Mouse (Mus musculus) liver, postnatal 0 days (tissue): ENCODE measurements around the gene Zfp607b. TPM values are rescaled to one million over a fixed set of nuclear protein-coding genes. Genes with fewer than 3 reads are reported as not detected.

Experiments used
- ATAC-seq: fragments of 200-750 bp; cut with Nextera tagmentation; 2 replicates; pipeline ENCODE4 v1.8.0; 2017; ENCODE audit warnings: mild to moderate bottlenecking, moderate library complexity
- DNase-seq: peaks from one replicate; pipeline ENCODE4 v3.0.0-alpha.2; 2016
- H3K27ac ChIP-seq: fragments of 300-500 bp; sonication (generic); 2 replicates; pipeline ENCODE4 v1.5.1; 2014; ENCODE audit warnings: antibody characterized with exemption, moderate library complexity, mild to moderate bottlenecking, low read depth
- H3K27me3 ChIP-seq: fragments of 300-500 bp; sonication (generic); 2 replicates; pipeline ENCODE4 v1.6.1; 2014; ENCODE audit warnings: low read length, control low read depth, mixed read lengths; ENCODE audit not compliant: insufficient read depth
- H3K36me3 ChIP-seq: fragments of 300-500 bp; sonication (generic); replicated peaks from 2 replicates; pipeline ENCODE4 v1.6.1; 2014; ENCODE audit warnings: mild to moderate bottlenecking, control low read depth, low read length, moderate library complexity, mixed read lengths; ENCODE audit not compliant: insufficient read depth
- H3K4me1 ChIP-seq: fragments of 300-500 bp; sonication (generic); 2 replicates; pipeline ENCODE4 v1.6.1; 2014; ENCODE audit warnings: antibody characterized with exemption, mild to moderate bottlenecking, control low read depth; ENCODE audit not compliant: insufficient read depth
- H3K4me2 ChIP-seq: fragments of 300-500 bp; sonication (generic); 2 replicates; pipeline ENCODE4 v1.6.1; 2014; ENCODE audit warnings: low read depth, mild to moderate bottlenecking, low read length, moderate library complexity, mixed read lengths
- H3K4me3 ChIP-seq: fragments of 300-500 bp; sonication (generic); 2 replicates; pipeline ENCODE4 v1.5.1; 2014; ENCODE audit warnings: low read depth, low read length
- H3K9ac ChIP-seq: fragments of 300-500 bp; sonication (generic); replicated peaks from 2 replicates; pipeline ENCODE4 v1.6.1; 2014; ENCODE audit warnings: mild to moderate bottlenecking, moderate library complexity
- H3K9me3 ChIP-seq: fragments of 300-500 bp; sonication (generic); 2 replicates; pipeline ENCODE4 v1.6.1; 2016; ENCODE audit warnings: mild to moderate bottlenecking, control low read depth, low read length, mixed read lengths
- CTCF ChIP-seq: sonication (generic); IDR thresholded peaks from 2 replicates; pipeline ENCODE4 v1.5.1; 2016; ENCODE audit warnings: antibody characterized with exemption, low read depth
- EP300 ChIP-seq: IDR thresholded peaks from 2 replicates; pipeline ENCODE4 v1.6.1; 2016; ENCODE audit warnings: antibody characterized with exemption, low read depth, mild to moderate bottlenecking
- WGBS: fragments of 180-500 bp; shearing (Covaris S2); extraction: QIAGEN DNeasy Blood & Tissue Kit; methylation state at CpG from one replicate; pipeline ENCODE4 v1.1.7; 2014; ENCODE audit not compliant: insufficient replicate concordance; 5-methylcytosine and 5-hydroxymethylcytosine counted together
- polyA plus RNA-seq: library from polyadenylated mRNA; unstranded; fragments of >200 nt; fragmentation: Nextera tagmentation; extraction: Ambion mirVana; gene quantifications from 2 replicates; pipeline ENCODE4 v1.2.1, GENCODE M21; 2015

Zfp607b gene
- polyA plus RNA-seq, 1 experiment from 2014 or later = 0.46 TPM

GRCm38 (mm10) chr7:27731281-27731883 is 42.2 kb downstream of the Zfp607b start, which contains the start of gene Zfp60:
TSS of gene Zfp60 (plus strand) at chr7:27731389.
- Histone ChIP-seq H3K4me2 (peak within 1 kb of the TSS; percentile 86), H3K9me3 (no peaks in the 10 kb centered on the region), H3K4me1 (peaks cover 10% of the 10 kb centered on the region; the same call in 1 of the 2 replicates), H3K36me3 (no peaks in the 10 kb centered on the region), H3K27me3 (no peaks in the 10 kb centered on the region), H3K9ac (peak within 1 kb of the TSS; percentile 68), H3K27ac (peak within 1 kb of the TSS; percentile 72), H3K4me3 (peak within 1 kb of the TSS; percentile 61)
- peak; percentile 95 for ATAC-seq
- TF ChIP-seq EP300 (no peak), CTCF (peak; percentile 57)
- DNase-seq = peak; percentile 87
- under 1% methylated on average over 35 of the region's 35 CpGs for WGBS

GRCm38 (mm10) chr7:27731946-27732345 is 42.8 kb downstream of the Zfp607b start:
- WGBS = 15% methylated on average over 12 of the region's 12 CpGs
- ATAC-seq = peak; percentile 22
- no peak for DNase-seq

GRCm38 (mm10) chr7:27732508-27732907 is 43.4 kb downstream of the Zfp607b start:
- peaks cover 10% of the 10 kb centered on the region; the same call in 1 of the 2 replicates for H3K4me1 ChIP-seq
- ATAC-seq (no peak), DNase-seq (no peak)
- no peaks in the 10 kb centered on the region for H3K27me3 ChIP-seq
- H3K4me3 ChIP-seq = no peak overlapping the region
- H3K27ac ChIP-seq = no peak overlapping the region
- no peaks in the 10 kb centered on the region for H3K9me3 ChIP-seq
- peak overlapping the region; percentile 86; the same call in 1 of the 2 replicates for H3K4me2 ChIP-seq
- WGBS = 75% methylated on average over 6 of the region's 6 CpGs
- H3K9ac ChIP-seq = no peak overlapping the region
- TF ChIP-seq CTCF = no peak
- no peak for TF ChIP-seq EP300
- no peaks in the 10 kb centered on the region for H3K36me3 ChIP-seq

More at GRCm38 (mm10) chr7:27731946-27732345, 42.8 kb downstream of the Zfp607b start:
- Histone ChIP-seq H3K36me3 (no peaks in the 10 kb centered on the region), H3K4me2 (peak overlapping the region; percentile 86), H3K27ac (peak overlapping the region; percentile 72), H3K4me1 (peaks cover 10% of the 10 kb centered on the region; the same call in 1 of the 2 replicates), H3K27me3 (no peaks in the 10 kb centered on the region), H3K9ac (peak overlapping the region; percentile 68), H3K4me3 (peak overlapping the region; percentile 61), H3K9me3 (no peaks in the 10 kb centered on the region)
- TF ChIP-seq CTCF (no peak), EP300 (no peak)

GRCm38 (mm10) chr7:27735457-27735856 is 46.3 kb downstream of the Zfp607b start:
- WGBS = 81% methylated on average over 5 of the region's 5 CpGs
- TF ChIP-seq EP300 (no peak), CTCF (no peak)

More at GRCm38 (mm10) chr7:27735457-27735856, 46.3 kb downstream of the Zfp607b start:
- no peak overlapping the region for H3K4me3 ChIP-seq
- H3K27ac ChIP-seq = no peak overlapping the region
- H3K4me2 ChIP-seq = no peak overlapping the region
- DNase-seq = no peak
- H3K9ac ChIP-seq = no peak overlapping the region
- peaks cover 10% of the 10 kb centered on the region; the same call in 1 of the 2 replicates for H3K4me1 ChIP-seq
- H3K36me3 ChIP-seq = peaks cover 14% of the 10 kb centered on the region
- ATAC-seq = no peak
- no peaks in the 10 kb centered on the region for H3K9me3 ChIP-seq
- H3K27me3 ChIP-seq = no peaks in the 10 kb centered on the region

Other genes with a start within 250 kb of the Zfp607b start
- gene Sptbn4, start 241.7 kb upstream of the Zfp607b start, polyA plus RNA-seq = 0.02 and 0.18 TPM in 2 replicates
- gene Blvrb, start 241.4 kb upstream of the Zfp607b start, polyA plus RNA-seq = 372 and 407 TPM in 2 replicates
- 16.2 and 17.0 TPM in 2 replicates for gene Sertad3, start 215.6 kb upstream of the Zfp607b start, polyA plus RNA-seq
- gene Sertad1, start 202.4 kb upstream of the Zfp607b start, polyA plus RNA-seq = 18.3 and 18.5 TPM in 2 replicates
- gene Prx, start 190.0 kb upstream of the Zfp607b start, polyA plus RNA-seq = 0.25 and 0.28 TPM in 2 replicates
- 0.04 TPM in 1 of 2 replicates, not detected in the other for gene Hipk4, start 166.1 kb upstream of the Zfp607b start, polyA plus RNA-seq
- gene Pld3, start 136.1 kb upstream of the Zfp607b start, polyA plus RNA-seq = 46.5 and 49.3 TPM in 2 replicates
- 8.6 and 9.0 TPM in 2 replicates for gene 2310022A10Rik, start 136.1 kb upstream of the Zfp607b start, polyA plus RNA-seq
- gene Akt2, start 97.8 kb upstream of the Zfp607b start, polyA plus RNA-seq = 24.0 and 25.5 TPM in 2 replicates
- gene Ttc9b, start 35.4 kb upstream of the Zfp607b start, polyA plus RNA-seq = not detected in 2 replicates
- gene Map3k10, start 14.7 kb upstream of the Zfp607b start, polyA plus RNA-seq = 1.7 and 2.2 TPM in 2 replicates
- 3.2 and 3.9 TPM in 2 replicates for gene Zfp60, start 42.0 kb downstream of the Zfp607b start, polyA plus RNA-seq
- gene Zfp626, start 117.9 kb downstream of the Zfp607b start, polyA plus RNA-seq = 0.62 and 0.63 TPM in 2 replicates
- gene Zfp59, start 149.3 kb downstream of the Zfp607b start, polyA plus RNA-seq = 0.85 and 1.3 TPM in 2 replicates
- gene Zfp607a, start 168.2 kb downstream of the Zfp607b start, polyA plus RNA-seq = 0.66 and 0.73 TPM in 2 replicates
- gene Zfp974, start 240.1 kb downstream of the Zfp607b start, polyA plus RNA-seq = 0.95 and 1.2 TPM in 2 replicates